Mouse (Mus musculus) lung, adult 2 months (tissue): ENCODE data around the gene Inhbc. TPM values are rescaled to one million over a fixed set of nuclear protein-coding genes. Genes with fewer than 3 reads are reported as not detected.
"Not testable (repeated sequence)": the region's sequence is repeated elsewhere in the genome, so short reads cannot be mapped to it uniquely, and the experiment has no call there.

ENCODE experiments used
- DNase-seq: peaks from one replicate; pipeline ENCODE4 v3.0.0; 2022
- H3K4me1 ChIP-seq: fragments of 200-500 bp; 2 replicates; pipeline ENCODE4 v1.6.1; 2011; ENCODE audit warnings: low read length; ENCODE audit not compliant: control insufficient read depth, insufficient read depth
- H3K4me3 ChIP-seq: fragments of 200-500 bp; replicated peaks from 2 replicates; pipeline ENCODE3; 2011; ENCODE audit warnings: low read depth, mild to moderate bottlenecking, control low read depth, low read length; ENCODE audit errors: extremely low read depth
- CTCF ChIP-seq: fragments of 200-500 bp; IDR thresholded peaks from 2 replicates; pipeline ENCODE4 v1.5.1; 2011; ENCODE audit warnings: mild to moderate bottlenecking, low read length, control low read depth; ENCODE audit not compliant: insufficient read depth
- POLR2A ChIP-seq: fragments of 200-500 bp; IDR thresholded peaks from 2 replicates; pipeline ENCODE4 v1.6.1; 2011; ENCODE audit warnings: low read depth, mild to moderate bottlenecking, control low read depth, low read length, borderline replicate concordance; ENCODE audit errors: extremely low read depth
- WGBS: fragments of 180-500 bp; shearing (Covaris S2); methylation state at CpG from one replicate; pipeline ENCODE4 v1.1.7; 2018; 5-methylcytosine and 5-hydroxymethylcytosine counted together
- polyA plus RNA-seq: library from polyadenylated mRNA; depleted of rRNA; stranded (reverse); fragments of >200 nt; gene quantifications from 2 replicates; pipeline ENCODE4 v1.2.3, GENCODE M21; 2012

The Inhbc gene
- polyA plus RNA-seq, 1 experiment: not detected

DNA sequence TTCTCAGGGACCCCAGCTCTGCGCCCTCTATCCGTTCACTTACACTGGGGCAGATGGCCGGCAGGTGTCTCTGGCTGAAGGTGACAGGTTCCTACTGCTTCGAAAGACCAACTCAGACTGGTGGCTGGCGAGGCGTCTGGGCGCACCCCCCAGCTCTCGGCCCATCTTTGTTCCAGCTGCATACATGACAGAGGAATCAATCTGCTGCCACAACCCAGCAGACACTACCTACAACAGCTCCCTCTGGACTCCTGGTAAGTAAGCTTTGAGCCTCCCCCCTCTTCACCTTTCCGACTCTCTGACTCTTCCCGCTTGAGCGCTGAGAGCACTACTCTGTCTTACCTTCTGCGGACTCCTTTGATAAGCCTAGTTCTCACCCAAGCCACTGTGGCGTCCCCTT, 48.1 kb downstream of the Inhbc start:
- TF ChIP-seq POLR2A (no peak), CTCF (no peak)
- DNase-seq: no peak
- WGBS: 58% methylated on average over 13 of the region's 13 CpGs
- Histone ChIP-seq H3K4me3 (no peak overlapping the region), H3K4me1 (peaks cover 6% of the 10 kb centered on the region)

DNA sequence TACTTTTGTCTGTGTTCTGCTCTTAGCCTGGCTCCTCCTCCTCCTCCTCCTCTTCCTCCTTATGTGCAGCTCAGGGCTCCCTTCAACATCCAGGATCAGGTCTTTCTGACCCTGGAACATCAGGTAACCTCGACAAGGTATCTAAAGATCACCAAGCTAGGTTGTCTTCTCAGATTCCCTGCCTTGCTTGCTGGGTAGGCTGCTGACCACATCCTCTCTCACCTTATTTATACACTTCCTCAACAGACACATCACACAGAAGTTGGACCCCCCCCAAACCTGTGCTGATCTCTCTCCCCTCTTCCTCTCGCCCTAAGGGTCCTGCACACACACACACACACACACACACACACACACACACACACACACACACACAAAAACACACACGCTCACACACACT, 48.6 kb downstream of the Inhbc start, which contains the start of gene Arhgap9:
TSS of gene Arhgap9 (plus strand) at position 344 of the 400 bp plus-strand sequence.
- Histone ChIP-seq H3K4me1 (peaks cover 6% of the 10 kb centered on the region), H3K4me3 (no peak within 1 kb of the TSS)
- no peak for DNase-seq
- 51% methylated on average over 3 of the region's 3 CpGs for WGBS
- TF ChIP-seq POLR2A: no peak
- no peak for TF ChIP-seq CTCF

DNA sequence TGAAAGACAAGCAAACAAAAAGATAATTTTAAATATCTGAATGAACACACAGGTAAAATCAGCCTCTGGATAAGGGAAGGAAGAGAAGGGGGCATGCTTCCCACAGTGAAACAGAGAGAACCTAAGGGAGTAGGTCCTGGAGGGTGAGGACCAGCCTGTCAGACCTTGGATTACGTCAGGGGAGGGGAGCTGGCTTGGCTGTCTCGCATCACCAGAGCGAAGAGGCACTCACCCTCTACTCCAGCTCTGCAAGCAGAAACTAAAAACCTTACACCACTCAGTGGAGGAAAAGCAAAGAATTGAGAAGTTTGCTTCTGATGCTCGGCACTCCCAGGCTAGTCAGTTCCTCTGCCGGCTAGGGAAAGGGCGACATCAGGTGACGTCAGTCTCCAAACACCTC, 50.3 kb downstream of the Inhbc start:
- DNase-seq: no peak
- WGBS: 57% methylated on average over 7 of the region's 7 CpGs
- TF ChIP-seq CTCF (no peak), POLR2A (no peak)

DNA sequence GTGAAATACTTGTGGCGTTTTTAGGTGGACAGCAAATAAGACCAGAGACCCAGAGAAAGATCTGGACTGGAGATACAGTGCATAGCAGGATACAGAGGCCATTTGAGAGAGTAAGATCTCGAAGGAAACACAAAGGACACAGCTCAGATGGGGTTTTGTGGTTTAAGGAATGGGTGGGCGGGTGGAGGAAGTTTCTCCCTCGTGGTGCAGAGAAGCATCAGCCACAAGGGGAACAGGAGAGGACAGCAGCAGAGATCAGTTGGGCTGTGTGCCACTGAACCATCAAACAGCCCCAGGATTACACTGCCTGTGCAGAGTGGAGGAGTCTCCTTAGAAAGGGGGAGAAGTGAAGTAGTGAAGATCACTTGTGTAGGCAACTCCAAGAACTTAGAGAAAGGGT, 52.2 kb downstream of the Inhbc start:
- no peaks in the 10 kb centered on the region for H3K4me1 ChIP-seq
- TF ChIP-seq POLR2A: no peak
- TF ChIP-seq CTCF: no peak
- no peak for DNase-seq
- 32% methylated on average over 4 of the region's 4 CpGs for WGBS
- H3K4me3 ChIP-seq: no peak overlapping the region

More for the DNA sequence above, 50.3 kb downstream of the Inhbc start:
- Histone ChIP-seq H3K4me3 (no peak overlapping the region), H3K4me1 (no peaks in the 10 kb centered on the region)

DNA sequence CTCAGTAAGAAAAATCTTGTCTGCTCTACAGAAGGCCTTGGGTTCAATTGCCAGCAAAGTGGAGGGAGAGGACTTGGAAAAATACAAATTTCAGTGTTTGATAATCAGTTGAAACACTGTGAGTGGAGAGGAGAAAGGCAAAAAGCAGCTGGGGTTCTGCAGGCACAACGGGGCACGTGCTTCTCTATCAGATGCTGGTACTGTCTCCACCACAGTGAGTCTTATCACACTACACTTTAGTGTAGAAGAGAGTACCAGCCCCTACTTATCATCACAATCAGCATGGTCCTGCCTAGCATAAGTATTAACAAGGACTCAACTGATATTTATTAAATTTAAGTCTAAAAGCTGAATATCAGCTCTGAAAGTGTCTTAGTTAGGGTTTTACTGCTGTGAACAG, 53.0 kb downstream of the Inhbc start:
- WGBS: 71% methylated on average over 2 of the region's 2 CpGs

DNA sequence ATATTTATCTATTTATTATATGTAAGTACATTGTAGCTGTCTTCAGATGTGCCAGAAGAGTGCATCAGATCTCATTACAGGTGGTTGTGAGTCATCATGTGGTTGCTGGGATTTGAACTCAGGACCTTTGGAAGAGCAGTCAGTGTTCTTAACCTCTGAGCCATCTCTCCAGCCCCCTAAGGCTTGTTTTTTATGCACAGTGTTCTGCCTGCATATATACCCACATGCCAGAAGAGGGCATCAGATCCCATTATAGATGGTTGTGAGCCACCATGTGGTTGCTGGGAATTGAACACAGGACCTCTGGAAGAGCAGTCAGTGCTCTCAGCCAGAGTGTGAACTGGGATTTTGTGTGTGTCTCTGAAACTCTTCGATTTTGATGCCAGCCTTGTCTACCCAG, 55.3 kb downstream of the Inhbc start:
- 66% methylated on average over 1 of the region's 1 CpGs for WGBS
- not testable (repeated sequence) for H3K4me3 ChIP-seq, DNase-seq, H3K4me1 ChIP-seq

More for the DNA sequence above, 53.0 kb downstream of the Inhbc start:
- TF ChIP-seq CTCF (no peak), POLR2A (no peak)
- Histone ChIP-seq H3K4me1 (no peaks in the 10 kb centered on the region), H3K4me3 (no peak overlapping the region)
- DNase-seq: no peak

DNA sequence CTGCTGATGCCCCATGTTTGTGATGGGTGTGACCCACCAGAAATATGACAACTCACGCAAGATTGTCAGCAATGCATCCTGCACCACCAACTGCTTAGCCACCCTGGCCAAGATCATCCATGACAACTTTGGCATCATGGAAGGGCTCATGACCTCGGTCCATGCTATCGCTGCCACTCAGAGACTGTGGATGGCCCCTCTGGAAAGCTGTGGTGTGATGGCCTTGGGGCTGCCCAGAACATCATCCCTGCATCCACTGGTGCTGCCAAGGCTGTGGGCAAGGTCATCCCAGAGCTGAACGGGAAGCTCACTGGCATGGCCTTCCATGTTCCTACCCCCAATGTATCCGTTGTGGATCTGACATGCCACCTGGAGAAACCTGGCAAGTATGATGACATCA, 56.7 kb downstream of the Inhbc start:
- WGBS: 87% methylated on average over 5 of the region's 5 CpGs
- not testable (repeated sequence) for H3K4me3 ChIP-seq, DNase-seq, H3K4me1 ChIP-seq

DNA sequence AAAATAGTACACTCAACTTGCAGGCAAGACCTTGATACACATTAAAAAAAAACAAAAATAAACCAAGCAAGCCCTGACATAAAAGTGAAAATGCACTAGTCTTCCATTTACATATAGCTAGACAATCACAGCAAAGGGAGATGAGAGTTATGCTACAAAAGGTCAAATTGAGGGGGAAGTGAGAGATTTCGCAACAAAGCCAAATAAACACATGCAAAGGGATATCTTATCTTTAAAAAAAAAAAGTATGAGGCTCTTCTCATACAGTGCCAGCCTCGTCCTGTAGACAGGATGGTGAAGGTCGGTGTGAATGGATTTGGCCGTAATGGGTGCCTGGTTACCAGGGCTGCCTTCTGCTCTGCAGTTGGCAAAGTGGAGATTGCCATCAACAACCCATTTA, 57.4 kb downstream of the Inhbc start:
- Histone ChIP-seq H3K4me3 (no peak overlapping the region), H3K4me1 (peaks cover 2% of the 10 kb centered on the region; the same call in 1 of the 2 replicates)
- 57% methylated on average over 4 of the region's 4 CpGs for WGBS
- DNase-seq: no peak
- TF ChIP-seq CTCF (no peak), POLR2A (no peak)

DNA sequence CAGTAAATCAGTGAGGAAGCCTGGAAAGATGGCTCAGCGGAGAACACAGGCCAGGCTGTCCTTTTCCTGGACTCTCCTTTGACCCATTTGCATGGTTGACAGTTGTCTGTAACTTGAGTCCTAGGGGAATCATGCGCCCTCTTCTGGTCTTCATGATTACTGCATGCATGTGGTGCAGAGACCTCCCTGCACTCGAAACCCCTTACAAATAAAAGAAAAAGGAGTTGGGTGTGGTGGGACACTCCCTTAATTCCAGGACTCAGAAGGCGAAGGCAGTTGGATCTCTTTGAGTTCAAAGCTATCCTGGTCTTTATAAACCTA, 57.9 kb downstream of the Inhbc start:
- under 1% methylated on average over 4 of the region's 4 CpGs for WGBS
- no peak for DNase-seq
- Histone ChIP-seq H3K4me1 (peaks cover 2% of the 10 kb centered on the region; the same call in 1 of the 2 replicates), H3K4me3 (peak overlapping the region; percentile 92)
- TF ChIP-seq CTCF (peak; percentile 56), POLR2A (no peak)

DNA sequence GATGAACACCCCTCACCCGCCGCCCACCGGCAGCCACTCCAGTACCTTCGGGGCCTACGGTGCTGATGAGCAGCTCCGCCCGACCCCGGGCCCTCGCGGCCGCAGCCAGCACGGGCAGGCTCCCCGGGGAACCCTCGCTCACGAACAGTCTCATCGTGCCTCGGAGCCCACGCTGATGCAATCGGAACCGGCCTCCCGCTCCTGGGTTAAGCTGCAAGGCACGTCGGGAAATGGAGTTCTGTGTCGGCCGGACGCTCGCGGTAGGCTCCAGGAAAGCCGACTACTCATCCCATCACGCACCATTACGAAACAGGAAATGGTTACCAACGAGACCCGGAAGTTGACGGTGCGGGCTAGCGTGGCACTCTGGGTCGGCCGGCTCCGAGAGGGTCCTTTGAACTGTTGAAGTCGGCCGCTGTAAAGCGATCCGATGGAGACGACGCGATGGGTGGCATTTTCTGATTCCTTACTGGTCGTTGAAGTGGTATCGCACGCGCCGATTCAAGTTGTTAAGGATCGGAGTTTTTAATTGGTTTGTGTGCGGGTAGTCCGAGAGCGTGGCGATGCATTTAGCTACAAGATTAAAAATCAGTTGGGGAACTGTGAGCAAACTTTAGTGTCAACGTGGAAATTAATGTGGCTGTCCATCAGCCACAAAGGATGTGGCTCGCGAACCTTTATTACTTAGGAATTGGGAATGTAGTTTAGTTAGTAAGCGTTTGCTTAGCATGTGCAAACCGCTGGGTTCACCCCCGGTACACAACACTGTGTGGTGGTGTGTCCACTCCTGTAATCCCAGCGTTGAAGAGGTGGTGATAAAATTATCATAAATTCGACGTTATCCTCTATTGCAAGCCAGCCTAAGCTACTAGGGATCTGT, 58.5 kb downstream of the Inhbc start, which contains the start of gene Mars:
TSS of gene Mars (minus strand) at position 311 of the 880 bp plus-strand sequence.
- Histone ChIP-seq H3K4me3 (peak within 1 kb of the TSS; percentile 92), H3K4me1 (peaks cover 2% of the 10 kb centered on the region; the same call in 1 of the 2 replicates)
- TF ChIP-seq CTCF: no peak
- peak; percentile 66 for TF ChIP-seq POLR2A
- WGBS: under 1% methylated on average over 65 of the region's 65 CpGs
- peak; percentile 91 for DNase-seq
